Comparison of ENCODE assay signal across 8 mouse cellular contexts in genomic region chr11:69089616-69090290, GRCm38 (mm10). TPM values are rescaled to one million over a fixed set of nuclear protein-coding genes. Genes with fewer than 3 reads are reported as not detected.
A peak's percentile ranks its signal among the peaks of the same experiment; 100 is the strongest.
DNase-seq lines count a peak whose midpoint lies in the region; ATAC-seq and TF ChIP-seq lines count a peak whose summit lies in the region.

No protein-coding gene starts in this region.

- peak overlapping the region; percentile 100 for H3K9ac ChIP-seq in intestine, embryonic 15.5 days

- peak overlapping the region; percentile 85 for H3K4me2 ChIP-seq in intestine, embryonic 15.5 days (replicated peaks)
- H3K4me2 ChIP-seq in myocyte (ENCODE audit: low read depth): peak overlapping the region; percentile 91

- no peaks in the 10 kb centered on the region for H3K9me3 ChIP-seq in intestine, embryonic 15.5 days

- peaks cover 32% of the 10 kb centered on the region for H3K4me1 ChIP-seq in testis, adult 2 months (ENCODE audit: control insufficient read depth, insufficient read depth, low read length)
- peaks cover 32% of the 10 kb centered on the region for H3K4me1 ChIP-seq in intestine, embryonic 15.5 days (replicated peaks)

- H3K79me2 ChIP-seq in myocyte (ENCODE audit: control insufficient read depth, insufficient read depth): peaks cover 26% of the 10 kb centered on the region

- H3ac ChIP-seq in myocyte (ENCODE audit: control insufficient read depth, insufficient read length): peak overlapping the region; percentile 98

- H3K4me3 ChIP-seq in testis, adult 2 months (ENCODE audit: control insufficient read depth, low read depth, low read length): peak overlapping the region; percentile 99
- peak overlapping the region; percentile 99 for H3K4me3 ChIP-seq in intestine, embryonic 15.5 days (replicated peaks)
- peak overlapping the region; percentile 92 for H3K4me3 ChIP-seq in myocyte

- peaks cover 2% of the 10 kb centered on the region for H3K36me3 ChIP-seq in testis, adult 2 months (ENCODE audit: control insufficient read depth, insufficient read depth, low read length)
- H3K36me3 ChIP-seq in intestine, embryonic 15.5 days: peaks cover 3% of the 10 kb centered on the region; the same call in 1 of the 2 replicates
- H3K36me3 ChIP-seq in myocyte (ENCODE audit: control insufficient read depth, insufficient read depth): peaks cover 20% of the 10 kb centered on the region

- no peak overlapping the region for H3K27ac ChIP-seq in testis, adult 2 months (ENCODE audit: control insufficient read depth, insufficient read depth, low read depth, low read length)
- H3K27ac ChIP-seq in intestine, embryonic 15.5 days: 0 out of 2 replicates have a peak overlapping the region, but pooled peaks have one; percentile 6

- no peak for TF ChIP-seq POLR2A in testis, adult 2 months (IDR thresholded peaks at IDR 0.05; ENCODE audit: control insufficient read depth, low read depth, low read length)
- TF ChIP-seq POLR2A in myocyte (IDR thresholded peaks at IDR 0.05; ENCODE audit: insufficient read length, low read depth): peak; percentile 37

- peak; percentile 80 for DNase-seq in cerebellum, adult 11-12 months
- DNase-seq in cerebellum, adult 8-10 months: no peak
- DNase-seq in testis, postnatal 14 days (ENCODE audit: low spot score): no peak
- DNase-seq in B cell, adult 2 months: no peak
- no peak for DNase-seq in layer of hippocampus, postnatal 25 days (ENCODE audit: extremely low spot score in 1 of 2, low spot score in 1 of 2)

- no peak for TF ChIP-seq CTCF in testis, adult 2 months (IDR thresholded peaks at IDR 0.05; ENCODE audit: control insufficient read depth, insufficient read depth, insufficient replicate concordance, low read depth, low read length)

- H3K27me3 ChIP-seq in testis, adult 2 months (ENCODE audit: control insufficient read depth, insufficient read depth, low read length): no peaks in the 10 kb centered on the region
- H3K27me3 ChIP-seq in intestine, embryonic 15.5 days (replicated peaks): no peaks in the 10 kb centered on the region
- H3K27me3 ChIP-seq in myocyte (ENCODE audit: control insufficient read depth, insufficient read depth, insufficient read length): no peaks in the 10 kb centered on the region

- WGBS in intestine, embryonic 15.5 days: 84% methylated on average over 12 of the region's 12 CpGs

- ATAC-seq in intestine, embryonic 15.5 days: no peak

TF ChIP-seq in myocyte, 11 proteins besides CTCF, POLR2A, EP300 and RAD21:
- TF ChIP-seq TCF3 (IDR thresholded peaks at IDR 0.05; ENCODE audit: insufficient read length, low read depth) (no peak), SRF (IDR thresholded peaks at IDR 0.05; ENCODE audit: control insufficient read depth, insufficient read length, low read depth) (no peak), USF1 (IDR thresholded peaks at IDR 0.05; ENCODE audit: low read depth) (no peak), MAX (IDR thresholded peaks at IDR 0.05; ENCODE audit: low read depth) (no peak), POLR2AphosphoS2 (IDR thresholded peaks at IDR 0.05; ENCODE audit: insufficient read length, low read depth) (peak; percentile 36), CEBPB (IDR thresholded peaks at IDR 0.05; ENCODE audit: insufficient read depth, poor library complexity, severe bottlenecking) (no peak), MYOD1 (IDR thresholded peaks at IDR 0.05; ENCODE audit: control insufficient read depth in 1 of 3, insufficient read length in 2 of 3, low read depth in 2 of 3) (no peak)

RNA-seq across cellular contexts. Expression of gene Vamp2, which starts 1.5 kb away (rescaled TPM):
- 36.3 and 43.1 TPM in 2 replicates for polyA plus RNA-seq in testis, adult 2 months (2012; rRNA removed)
- 61.8 and 64.2 TPM in 2 replicates for polyA plus RNA-seq in intestine, embryonic 15.5 days (2015; fragmentation: Nextera tagmentation; extraction: Ambion mirVana)
- polyA plus RNA-seq in myocyte (2012; fragmentation: generic; extraction: Trizol): 51.8 TPM
- 1,000 to 10,000 TPM in 1 of 2 experiments, 100 to 1,000 TPM in 1; 978 to 1,010 TPM for total RNA-seq in layer of hippocampus, postnatal 25 days (2021)

RNA-seq across cellular contexts. Expression of gene Per1, which starts 5.3 kb away (rescaled TPM):
- polyA plus RNA-seq in testis, adult 2 months (2012; rRNA removed): 103 and 106 TPM in 2 replicates
- polyA plus RNA-seq in intestine, embryonic 15.5 days (2015; fragmentation: Nextera tagmentation; extraction: Ambion mirVana): 11.9 and 15.6 TPM in 2 replicates
- polyA plus RNA-seq in myocyte (2012; fragmentation: generic; extraction: Trizol): 8.9 TPM
- total RNA-seq in layer of hippocampus, postnatal 25 days (2021): 10 to 100 TPM; 70.1 to 89.0 TPM

RNA-seq across cellular contexts. Expression of gene Tmem107, which starts 19.1 kb away (rescaled TPM):
- polyA plus RNA-seq in testis, adult 2 months (2012; rRNA removed): 135 and 142 TPM in 2 replicates
- 43.7 and 47.6 TPM in 2 replicates for polyA plus RNA-seq in intestine, embryonic 15.5 days (2015; fragmentation: Nextera tagmentation; extraction: Ambion mirVana)
- polyA plus RNA-seq in myocyte (2012; fragmentation: generic; extraction: Trizol): 29.5 TPM
- total RNA-seq in layer of hippocampus, postnatal 25 days (2021): 10 to 100 TPM; 21.1 to 21.6 TPM

RNA-seq across cellular contexts. Expression of gene Borcs6, which starts 30.2 kb away (rescaled TPM):
- polyA plus RNA-seq in testis, adult 2 months (2012; rRNA removed): 13.4 and 15.8 TPM in 2 replicates
- polyA plus RNA-seq in intestine, embryonic 15.5 days (2015; fragmentation: Nextera tagmentation; extraction: Ambion mirVana): 8.6 and 8.9 TPM in 2 replicates
- polyA plus RNA-seq in myocyte (2012; fragmentation: generic; extraction: Trizol): 27.2 TPM
- total RNA-seq in layer of hippocampus, postnatal 25 days (2021): 10 to 100 TPM; 27.4 to 31.4 TPM

RNA-seq across cellular contexts. Expression of gene Hes7, which starts 30.5 kb away (rescaled TPM):
- 0.17 TPM in 2 replicates for polyA plus RNA-seq in testis, adult 2 months (2012; rRNA removed)
- 0.62 and 0.70 TPM in 2 replicates for polyA plus RNA-seq in intestine, embryonic 15.5 days (2015; fragmentation: Nextera tagmentation; extraction: Ambion mirVana)
- polyA plus RNA-seq in myocyte (2012; fragmentation: generic; extraction: Trizol): 0.28 TPM
- total RNA-seq in layer of hippocampus, postnatal 25 days (2021): under 1 TPM; 0.80 to 0.96 TPM
